Mouse (Mus musculus) stomach, postnatal 0 days (tissue): Measurements from ENCODE around the gene Prl3d1. TPM values are rescaled to one million over a fixed set of nuclear protein-coding genes. Genes with fewer than 3 reads are reported as not detected.
"Not testable (repeated sequence)": the region's sequence is repeated elsewhere in the genome, so short reads cannot be mapped to it uniquely, and the experiment has no call there.

Source experiments
- ATAC-seq: fragments of 200-750 bp; cut with Nextera tagmentation; 2 replicates; pipeline ENCODE4 v1.8.0; 2017; ENCODE audit not compliant: low FRiP score, low TSS enrichment
- DNase-seq: peaks from one replicate; pipeline ENCODE4 v3.0.0-alpha.2; 2016; ENCODE audit warnings: low spot score
- H3K27ac ChIP-seq: fragments of 300-500 bp; sonication (generic); replicated peaks from 2 replicates; pipeline ENCODE4 v1.5.1; 2014; ENCODE audit warnings: mild to moderate bottlenecking, control low read depth
- H3K27me3 ChIP-seq: fragments of 300-500 bp; sonication (generic); 2 replicates; pipeline ENCODE4 v1.6.1; 2014; ENCODE audit warnings: low read length; ENCODE audit not compliant: control insufficient read depth, insufficient read depth
- H3K36me3 ChIP-seq: fragments of 300-500 bp; sonication (generic); 2 replicates; pipeline ENCODE4 v1.6.1; 2014; ENCODE audit warnings: low read length, mixed read lengths; ENCODE audit not compliant: control insufficient read depth, insufficient read depth
- H3K4me1 ChIP-seq: fragments of 300-500 bp; sonication (generic); replicated peaks from 2 replicates; pipeline ENCODE4 v1.6.1; 2014; ENCODE audit warnings: antibody characterized with exemption; ENCODE audit not compliant: control insufficient read depth, insufficient read depth
- H3K4me2 ChIP-seq: fragments of 300-500 bp; sonication (generic); replicated peaks from 2 replicates; pipeline ENCODE4 v1.6.1; 2014; ENCODE audit warnings: low read depth, mild to moderate bottlenecking, control low read depth, moderate library complexity
- H3K4me3 ChIP-seq: fragments of 300-500 bp; sonication (generic); 2 replicates; pipeline ENCODE4 v1.5.1; 2014; ENCODE audit warnings: low read depth, low read length, control low read depth
- H3K9ac ChIP-seq: fragments of 300-500 bp; sonication (generic); 2 replicates; pipeline ENCODE4 v1.6.1; 2014; ENCODE audit warnings: mild to moderate bottlenecking, low read length, control low read depth, mixed read lengths
- H3K9me3 ChIP-seq: fragments of 300-500 bp; sonication (generic); 2 replicates; pipeline ENCODE4 v1.6.1; 2016; ENCODE audit warnings: low read length; ENCODE audit not compliant: control insufficient read depth
- CTCF ChIP-seq: IDR thresholded peaks from 2 replicates; pipeline ENCODE4 v1.5.1; 2016; ENCODE audit warnings: antibody characterized with exemption, low read depth, mild to moderate bottlenecking, moderate library complexity
- EP300 ChIP-seq: optimal IDR thresholded peaks from 2 replicates; pipeline ENCODE3; 2016; ENCODE audit warnings: antibody characterized with exemption
- WGBS: fragments of 180-500 bp; shearing (Covaris S2); extraction: QIAGEN DNeasy Blood & Tissue Kit; methylation state at CpG from one replicate; pipeline ENCODE4 v1.1.7; 2014; 5-methylcytosine and 5-hydroxymethylcytosine counted together
- polyA plus RNA-seq: library from polyadenylated mRNA; unstranded; fragments of >200 nt; fragmentation: Nextera tagmentation; extraction: Ambion mirVana; gene quantifications from 2 replicates; pipeline ENCODE4 v1.2.1, GENCODE M21; 2015

Prl3d1 gene
- not detected in 2 replicates for polyA plus RNA-seq

GRCm38 (mm10) chr13:27093890-27094289, at the start of gene Prl3d1:
Gene Prl3d1, plus strand, starts transcription at chr13:27094190.
- not testable (repeated sequence) for H3K27ac ChIP-seq, H3K27me3 ChIP-seq, H3K9ac ChIP-seq, ATAC-seq, H3K4me2 ChIP-seq, H3K36me3 ChIP-seq, H3K4me3 ChIP-seq, H3K4me1 ChIP-seq, H3K9me3 ChIP-seq, DNase-seq
- 89% methylated on average over 5 of the region's 5 CpGs for WGBS

DNA sequence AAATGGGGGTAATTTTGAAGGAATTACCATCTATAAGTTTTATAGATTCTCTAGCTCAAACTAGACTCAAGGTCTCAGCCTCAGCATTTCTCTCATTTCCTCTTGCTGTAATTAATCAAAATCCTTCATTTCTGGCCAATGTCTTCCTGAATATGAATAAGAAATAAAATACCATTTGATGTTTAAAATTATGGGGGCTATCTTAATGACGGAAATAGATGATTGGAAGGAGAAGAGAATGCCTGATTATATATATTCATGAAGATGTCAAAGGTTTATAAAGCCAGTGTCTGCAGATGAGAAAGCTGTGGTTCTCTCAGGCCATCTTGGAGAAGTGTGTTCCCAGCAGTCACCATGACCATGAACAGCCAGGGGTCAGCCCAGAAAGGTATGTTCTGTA, 36.7 kb upstream of the Prl3d1 start, which contains the start of gene Prl:
TSS of gene Prl (plus strand) at position 301 of the 400 bp plus-strand sequence.
- Histone ChIP-seq H3K9me3 (no peaks in the 10 kb centered on the region), H3K4me3 (no peak within 1 kb of the TSS), H3K27me3 (no peaks in the 10 kb centered on the region), H3K27ac (no peak within 1 kb of the TSS), H3K4me1 (no peaks in the 10 kb centered on the region), H3K36me3 (no peaks in the 10 kb centered on the region), H3K9ac (no peak within 1 kb of the TSS), H3K4me2 (no peak within 1 kb of the TSS)
- ATAC-seq (no peak), DNase-seq (no peak)
- no peak for TF ChIP-seq EP300
- no peak for TF ChIP-seq CTCF
- 91% methylated on average over 1 of the region's 1 CpGs for WGBS

GRCm38 (mm10) chr13:27059177-27059576, 34.8 kb upstream of the Prl3d1 start:
- DNase-seq, result no peak
- no peak for ATAC-seq
- no peaks in the 10 kb centered on the region for H3K36me3 ChIP-seq
- H3K9ac ChIP-seq, result no peak overlapping the region
- no peaks in the 10 kb centered on the region for H3K27me3 ChIP-seq
- 71% methylated on average over 7 of the region's 7 CpGs for WGBS
- H3K4me2 ChIP-seq, result no peak overlapping the region
- TF ChIP-seq CTCF (no peak), EP300 (no peak)
- H3K27ac ChIP-seq, result no peak overlapping the region
- H3K9me3 ChIP-seq, result no peaks in the 10 kb centered on the region
- no peaks in the 10 kb centered on the region for H3K4me1 ChIP-seq
- H3K4me3 ChIP-seq, result no peak overlapping the region

- not testable (repeated sequence) for H3K4me2 ChIP-seq, H3K36me3 ChIP-seq, H3K27me3 ChIP-seq, H3K9ac ChIP-seq, H3K4me3 ChIP-seq, ATAC-seq, DNase-seq, H3K9me3 ChIP-seq, H3K27ac ChIP-seq, H3K4me1 ChIP-seq
- 85% methylated on average over 2 of the region's 4 CpGs for WGBS
These were observed 27.4 kb downstream of the Prl3d1 start, which contains the start of gene Prl3d2 for GRCm38 (mm10) chr13:27121398-27121797. Gene Prl3d2, plus strand, starts transcription at chr13:27121698.

GRCm38 (mm10) chr13:27148264-27148663, 54.3 kb downstream of the Prl3d1 start:
- no peaks in the 10 kb centered on the region for H3K27me3 ChIP-seq
- no peak overlapping the region for H3K4me2 ChIP-seq
- no peak for DNase-seq
- no peak overlapping the region for H3K27ac ChIP-seq
- no peak for ATAC-seq
- no peak overlapping the region for H3K9ac ChIP-seq
- no peak overlapping the region for H3K4me3 ChIP-seq
- no peaks in the 10 kb centered on the region for H3K9me3 ChIP-seq
- no peaks in the 10 kb centered on the region for H3K4me1 ChIP-seq
- 58% methylated on average over 1 of the region's 1 CpGs for WGBS
- no peak for TF ChIP-seq EP300
- no peak for TF ChIP-seq CTCF
- H3K36me3 ChIP-seq, result no peaks in the 10 kb centered on the region

Other genes starting within 250 kb of the Prl3d1 start
- gene Prl, start 36.6 kb upstream of the Prl3d1 start, polyA plus RNA-seq, result not detected in 2 replicates
- gene Prl3d2, start 27.5 kb downstream of the Prl3d1 start, polyA plus RNA-seq, result not detected in 2 replicates
- not detected in 2 replicates for gene Prl3d3, start 62.6 kb downstream of the Prl3d1 start, polyA plus RNA-seq
- not detected in 2 replicates for gene Prl3c1, start 102.5 kb downstream of the Prl3d1 start, polyA plus RNA-seq
- not detected in 2 replicates for gene Prl3b1, start 147.7 kb downstream of the Prl3d1 start, polyA plus RNA-seq
- gene Prl3a1, start 165.2 kb downstream of the Prl3d1 start, polyA plus RNA-seq, result not detected in 2 replicates
- not detected in 2 replicates for gene Prl6a1, start 218.4 kb downstream of the Prl3d1 start, polyA plus RNA-seq